Mouse (Mus musculus): Measurements from ENCODE around the gene Entpd5.

Gene Entpd5

GRCm38 (mm10) chr12:84408819-84409507 is at the start of gene Entpd5, which contains the start of gene Bbof1:
Gene Entpd5 (minus strand): TSS chr12:84409029.
Gene Bbof1 (plus strand): TSS chr12:84409071.
- peak; percentile 94 for DNase-seq (ENCODE audit: low read depth, low spot score)

DNA sequence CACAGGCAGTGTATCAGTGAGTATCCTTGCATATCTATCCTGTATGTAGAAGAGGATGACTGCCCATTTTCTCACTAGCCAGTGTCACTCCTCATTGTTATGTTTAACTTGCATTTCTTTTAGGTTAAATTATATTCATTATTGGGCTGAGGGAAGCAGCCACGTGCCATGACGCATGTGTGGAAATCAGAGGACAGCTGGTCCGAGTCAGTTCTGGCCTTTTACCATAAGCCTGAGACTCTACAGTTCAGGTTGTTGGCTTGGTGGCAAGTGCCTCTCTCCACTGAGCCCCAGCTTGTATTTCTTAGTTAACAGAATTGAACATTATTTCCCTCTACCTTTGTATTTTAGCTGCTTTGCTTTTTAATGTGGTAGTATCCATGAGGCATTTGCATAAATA is 48.1 kb upstream of the Entpd5 start:
- DNase-seq (ENCODE audit: low read depth, low spot score), result no peak

DNA sequence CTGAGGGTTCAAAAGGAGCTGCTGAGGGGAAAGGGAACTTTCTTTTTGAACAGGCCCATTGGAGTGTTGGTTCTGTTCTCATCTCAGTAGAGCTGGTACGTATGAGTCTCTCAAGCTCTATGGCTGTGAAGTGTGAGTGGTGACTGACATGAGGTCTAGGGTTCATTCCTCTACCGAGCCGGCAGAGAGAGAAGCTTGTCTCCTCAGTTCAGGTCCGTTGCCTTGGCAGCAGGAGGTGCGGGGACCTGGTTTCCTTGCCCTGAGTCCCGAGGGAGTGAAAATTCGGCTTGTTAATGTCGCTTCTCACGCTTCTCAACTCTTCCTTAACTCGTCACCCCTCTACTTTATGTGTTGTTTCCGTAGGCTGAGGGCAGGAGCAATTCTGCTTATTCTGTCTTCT is 43.0 kb upstream of the Entpd5 start:
- DNase-seq (ENCODE audit: low read depth, low spot score), result peak; percentile 42

DNA sequence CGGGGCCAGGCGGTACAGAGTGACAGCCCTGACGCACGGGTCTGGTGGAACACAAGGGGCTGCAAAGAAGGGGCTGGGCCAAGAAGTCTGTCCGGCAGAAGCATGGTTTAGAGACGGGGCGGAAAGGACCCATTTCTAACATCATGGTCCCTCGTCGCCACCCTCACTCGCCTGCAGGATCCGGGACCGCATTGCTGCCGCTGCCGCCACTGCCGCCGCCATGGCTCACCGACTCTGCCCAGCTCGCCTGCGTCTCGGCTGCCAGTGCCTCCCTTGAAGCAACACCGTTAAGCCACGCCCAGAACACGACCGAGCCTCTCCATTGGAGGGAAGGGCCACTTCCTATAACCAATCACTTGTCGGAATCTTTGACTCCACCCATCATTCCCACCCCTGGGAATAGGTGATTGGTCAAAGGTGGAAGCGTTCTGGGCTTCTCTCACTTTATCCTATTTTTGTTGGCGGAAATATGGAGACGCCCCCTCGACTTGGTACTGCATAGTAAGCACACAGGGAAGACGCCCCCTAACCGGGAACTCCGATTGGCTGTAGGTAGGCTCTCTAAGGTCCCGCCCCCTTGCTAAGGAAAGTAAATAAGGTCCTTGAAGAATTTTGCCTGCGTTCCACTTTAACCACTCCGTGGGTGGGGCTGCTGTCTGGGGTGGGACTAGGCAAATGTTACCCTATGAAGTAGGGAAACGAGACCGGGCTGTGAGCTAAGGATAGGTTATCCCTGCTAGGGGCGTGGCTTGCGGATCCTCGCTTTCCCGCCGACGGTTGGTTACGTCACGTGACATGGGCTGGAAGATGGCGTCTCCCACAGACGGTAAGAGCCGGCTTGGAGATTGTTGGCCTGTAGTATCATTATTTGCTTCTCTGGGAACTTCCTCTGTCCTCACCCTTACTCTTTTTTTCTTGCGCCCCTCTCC is 42.2 kb upstream of the Entpd5 start, which contains the start of the genes Aldh6a1 and Lin52:
Aldh6a1 (minus strand) TSS at position 287 of the 929 bp plus-strand sequence.
Lin52 (plus strand) TSS at position 705 of the 929 bp plus-strand sequence.
- DNase-seq (ENCODE audit: low read depth, low spot score), result peak; percentile 98

DNA sequence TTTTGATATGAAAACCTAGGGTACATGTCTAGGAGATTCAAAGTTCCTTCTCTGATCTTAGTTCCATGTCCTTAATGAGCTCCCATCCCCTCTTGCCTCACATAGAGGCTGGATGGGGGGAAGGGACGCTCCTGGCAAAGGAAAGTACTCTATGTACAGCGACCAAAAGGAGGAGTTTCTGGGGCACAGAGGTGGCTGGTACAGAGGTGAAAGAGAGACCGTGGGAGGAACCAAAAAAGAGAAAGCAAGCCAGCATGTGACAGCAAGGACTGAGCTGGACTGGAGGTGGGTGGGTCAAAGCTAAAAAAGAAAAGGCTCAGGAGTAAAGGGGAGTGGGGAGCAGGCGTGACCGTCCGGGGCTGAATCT is 41.5 kb upstream of the Entpd5 start:
- DNase-seq (ENCODE audit: low read depth, low spot score), result no peak

DNA sequence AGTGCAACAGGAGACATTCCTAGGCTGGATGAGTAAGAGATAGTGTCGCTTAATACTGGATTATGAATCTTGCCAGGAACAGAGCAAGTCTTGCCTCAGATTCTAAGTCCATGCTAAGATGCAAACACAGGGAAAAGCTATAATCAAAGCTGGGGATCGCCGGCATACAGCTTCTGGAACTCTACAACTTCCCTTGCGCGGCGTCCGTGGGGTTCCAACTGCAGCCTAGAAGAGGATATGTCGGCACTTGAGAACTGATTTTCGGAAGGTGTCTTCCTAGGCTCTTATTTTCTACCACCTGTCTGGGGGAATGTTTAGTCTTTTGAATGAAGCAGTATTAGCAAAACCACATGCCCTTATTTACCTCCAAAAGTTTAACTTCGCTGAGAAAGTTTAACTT is 41.1 kb upstream of the Entpd5 start:
- DNase-seq (ENCODE audit: low read depth, low spot score), result peak; percentile 7

DNA sequence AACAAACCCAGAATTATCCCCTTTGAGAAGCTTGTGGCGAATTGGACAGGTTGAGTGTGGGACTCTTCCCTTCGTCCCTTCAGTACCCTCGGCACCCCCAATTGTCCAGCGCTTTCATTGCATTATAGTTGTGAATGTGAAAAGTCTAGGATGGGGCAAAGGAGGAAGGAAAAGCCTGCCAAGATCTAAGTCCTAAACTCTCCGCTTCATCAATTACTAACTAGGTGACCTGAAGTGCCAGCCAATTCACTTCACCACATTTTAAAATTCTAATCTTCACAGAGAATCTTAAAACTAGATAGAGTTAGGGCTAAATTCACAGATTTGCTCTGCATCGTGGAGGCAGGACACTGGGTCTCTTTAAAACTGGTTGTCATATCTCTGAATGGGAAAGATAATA is 39.4 kb upstream of the Entpd5 start:
- DNase-seq (ENCODE audit: low read depth, low spot score), result no peak

DNA sequence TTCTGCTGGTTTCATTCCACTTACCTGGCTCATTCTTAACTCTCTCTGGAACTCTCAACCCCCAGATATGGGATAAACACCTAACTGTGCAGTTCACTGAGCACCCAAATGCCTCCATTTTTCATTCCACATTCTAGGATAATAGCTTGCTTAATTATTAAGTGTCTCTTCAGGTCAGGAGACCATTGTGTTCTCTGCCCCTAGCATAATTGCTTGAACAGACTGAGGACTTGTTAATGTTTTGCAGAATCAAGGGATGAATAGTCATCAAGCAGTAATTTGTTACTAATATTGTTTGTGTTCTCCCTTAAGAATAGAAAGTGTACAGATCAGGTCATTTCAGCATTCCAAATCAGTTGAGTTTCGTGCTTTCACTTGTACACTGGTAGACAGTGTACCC is 38.6 kb upstream of the Entpd5 start:
- no peak for DNase-seq (ENCODE audit: low read depth, low spot score)

DNA sequence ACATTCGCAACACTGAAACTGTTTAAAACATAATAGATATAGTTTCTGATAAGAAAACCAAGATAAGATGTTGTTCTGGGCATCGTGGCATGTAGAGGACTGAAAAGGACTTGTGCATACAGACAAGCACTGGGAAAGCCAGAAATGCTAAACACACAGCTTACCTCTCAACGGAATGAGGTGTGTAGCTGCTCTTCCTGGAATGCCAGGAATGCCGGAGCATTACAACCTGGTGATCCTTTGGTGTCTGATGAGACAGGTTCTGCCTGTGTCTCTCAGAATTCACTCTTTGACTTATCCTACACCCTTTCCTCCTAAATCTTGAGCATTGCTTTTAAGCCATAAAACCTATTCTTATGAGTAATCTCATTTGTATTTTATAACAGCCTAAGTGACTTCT is 33.7 kb upstream of the Entpd5 start:
- DNase-seq (ENCODE audit: low read depth, low spot score), result no peak

DNA sequence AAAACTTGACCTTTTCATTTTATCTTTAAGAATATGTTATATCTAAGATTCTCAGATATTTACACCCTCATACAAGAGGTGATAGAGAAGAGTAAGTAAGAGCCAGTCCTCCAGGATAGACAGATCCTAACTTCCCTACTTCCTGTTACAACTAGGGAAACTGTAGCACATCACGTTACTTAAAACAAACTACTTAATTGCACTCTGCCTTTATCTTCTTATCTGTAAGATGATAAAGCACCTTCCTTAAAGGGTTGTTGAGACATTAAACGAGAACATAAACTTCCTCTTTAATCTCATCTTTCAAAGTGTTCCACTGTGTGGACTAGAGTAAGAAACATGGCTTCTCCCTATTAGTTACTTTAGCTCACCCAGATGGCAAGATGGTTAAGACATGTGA is 29.9 kb upstream of the Entpd5 start:
- no peak for DNase-seq (ENCODE audit: low read depth, low spot score)

- DNase-seq (ENCODE audit: low read depth, low spot score), result no peak
These were observed 21.0 kb upstream of the Entpd5 start for GRCm38 (mm10) chr12:84429825-84430224.

GRCm38 (mm10) chr12:84423990-84424389 is 15.2 kb upstream of the Entpd5 start:
- DNase-seq (ENCODE audit: low read depth, low spot score), result no peak

DNA sequence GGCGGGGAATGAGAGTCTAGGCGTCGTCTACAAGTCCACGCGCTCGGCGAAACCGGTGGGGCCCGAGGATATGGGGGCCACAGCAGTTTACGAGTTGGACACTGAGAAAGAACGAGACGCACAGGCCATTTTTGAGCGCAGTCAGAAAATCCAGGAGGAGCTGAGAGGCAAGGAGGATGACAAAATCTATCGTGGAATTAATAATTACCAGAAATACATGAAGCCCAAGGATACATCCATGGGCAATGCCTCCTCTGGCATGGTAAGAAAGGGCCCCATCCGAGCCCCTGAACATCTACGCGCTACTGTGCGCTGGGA is 8.7 kb upstream of the Entpd5 start:
- DNase-seq (ENCODE audit: low read depth, low spot score), result no peak

GRCm38 (mm10) chr12:84416834-84417604 is 8.2 kb upstream of the Entpd5 start, which contains the start of gene Rnf113a2:
Gene Rnf113a2 (plus strand): TSS chr12:84417196.
- peak; percentile 98 for DNase-seq (ENCODE audit: low read depth, low spot score)

DNA sequence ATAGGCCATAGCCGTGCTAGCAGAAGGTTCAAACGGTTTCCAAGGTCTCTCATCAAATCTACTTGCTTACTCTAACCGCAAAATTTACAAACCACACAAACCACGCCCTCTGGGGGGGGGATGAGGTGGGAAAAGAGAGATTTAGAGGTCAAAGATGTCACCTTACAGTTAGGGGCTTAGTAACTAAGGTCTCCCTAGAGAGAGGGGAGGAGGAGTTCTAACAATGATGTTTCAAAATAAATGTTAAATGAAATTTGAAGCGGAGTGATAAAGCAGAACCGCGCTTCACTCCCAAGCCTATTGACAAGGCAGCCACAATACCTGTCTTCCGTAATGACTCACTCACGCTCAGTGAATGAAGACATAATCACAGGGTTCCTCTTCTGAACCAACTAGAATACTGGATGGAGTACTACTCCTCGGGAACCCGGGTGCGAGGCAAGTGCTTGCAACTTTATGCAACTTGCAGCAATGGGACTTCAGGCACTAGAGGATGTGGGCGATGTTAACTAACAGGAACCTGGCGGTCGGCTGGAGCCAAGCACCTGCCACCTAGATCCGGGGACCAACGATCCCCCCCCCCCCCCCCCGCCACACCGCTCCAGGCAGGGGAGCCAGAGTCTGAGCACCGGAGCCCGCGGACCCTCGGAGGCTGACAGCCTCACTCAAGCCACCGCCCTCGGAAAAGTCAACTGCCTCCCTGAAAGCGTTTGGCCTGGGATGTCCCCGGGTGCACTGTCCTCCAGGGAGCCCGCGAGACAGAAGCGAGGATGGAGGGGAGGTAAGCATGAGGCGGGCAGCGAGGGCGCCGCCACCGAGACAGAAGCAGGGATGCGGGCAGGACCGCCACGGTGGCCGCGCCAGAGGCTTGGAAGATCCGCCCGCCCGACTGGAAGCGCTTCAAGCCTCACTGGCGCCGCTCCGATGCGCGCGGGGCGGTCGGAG is 683 bp downstream of the Entpd5 start:
- DNase-seq (ENCODE audit: low read depth, low spot score), result peak; percentile 79

GRCm38 (mm10) chr12:84407259-84407658 is 1.6 kb downstream of the Entpd5 start:
- peak; percentile 33 for DNase-seq (ENCODE audit: low read depth, low spot score)

DNA sequence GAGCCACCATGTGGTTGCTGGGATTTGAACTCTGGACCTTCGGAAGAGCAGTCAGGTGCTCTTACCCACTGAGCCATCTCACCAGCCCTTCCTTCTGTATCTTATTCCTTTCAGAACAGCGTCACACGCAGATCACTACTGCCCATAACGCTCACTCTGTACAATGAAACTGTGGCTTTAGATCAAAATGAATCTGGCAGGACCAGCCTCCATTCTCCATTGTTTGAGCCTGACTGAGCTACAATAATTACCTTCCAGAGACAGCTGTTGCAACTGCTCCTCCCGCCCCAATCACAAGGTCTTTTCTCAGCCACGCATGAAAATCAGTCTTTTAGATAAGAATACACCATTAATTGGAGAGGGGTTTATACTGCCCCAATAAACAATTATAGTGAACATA is 4.3 kb downstream of the Entpd5 start:
- no peak for DNase-seq (ENCODE audit: low read depth, low spot score)

DNA sequence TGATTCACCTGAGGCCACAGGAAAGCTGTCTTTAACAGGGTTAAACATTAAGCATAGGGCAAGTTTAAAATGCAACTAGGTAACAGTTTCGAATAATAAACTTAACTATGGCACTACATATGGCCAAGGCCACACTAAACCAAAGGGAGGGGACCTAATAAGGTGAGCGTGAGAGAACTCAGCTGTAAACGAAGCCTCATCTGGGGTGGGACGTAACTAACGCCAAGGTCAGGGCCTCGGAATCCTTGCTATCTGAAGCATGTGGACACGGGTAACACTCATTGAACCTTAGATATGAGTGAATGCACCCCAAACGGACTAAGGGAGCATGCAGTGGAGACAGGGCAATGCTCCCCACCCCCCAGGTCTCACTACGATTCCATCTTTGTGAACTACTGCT is 5.9 kb downstream of the Entpd5 start:
- no peak for DNase-seq (ENCODE audit: low read depth, low spot score)

DNA sequence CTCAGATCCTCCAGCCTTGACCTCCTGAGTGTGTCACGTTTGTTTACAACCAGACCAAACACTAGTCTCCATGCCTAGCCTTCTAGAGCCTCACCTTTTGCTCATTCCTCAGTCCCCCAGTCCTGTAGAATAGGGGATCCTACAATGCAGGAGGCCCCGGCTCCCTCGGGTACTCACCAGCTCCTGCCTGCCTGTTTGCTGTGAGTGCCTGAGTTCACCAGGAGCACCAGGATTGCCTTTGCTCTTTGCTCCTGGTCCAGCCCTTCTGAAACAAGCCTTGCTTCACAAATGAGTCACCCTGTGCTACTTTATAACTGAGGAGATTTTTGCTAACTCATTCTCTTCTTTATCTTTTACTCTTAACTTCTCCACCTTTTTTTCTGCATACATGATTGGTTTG is 8.2 kb downstream of the Entpd5 start:
- DNase-seq (ENCODE audit: low read depth, low spot score), result no peak

GRCm38 (mm10) chr12:84400068-84400467 is 8.8 kb downstream of the Entpd5 start:
- DNase-seq (ENCODE audit: low read depth, low spot score), result no peak

GRCm38 (mm10) chr12:84399663-84400062 is 9.2 kb downstream of the Entpd5 start:
- no peak for DNase-seq (ENCODE audit: low read depth, low spot score)
